Mouse (Mus musculus) embryonic fibroblast, embryonic 13.5 days (primary cell): ENCODE results near the gene Cacfd1.

Experiments used
- CTCF ChIP-seq: IDR thresholded peaks from 2 replicates; pipeline ENCODE4 v1.5.1; 2011; ENCODE audit warnings: mild to moderate bottlenecking, control low read depth, low read length, moderate library complexity, borderline replicate concordance; ENCODE audit not compliant: insufficient read depth
- POLR2A ChIP-seq: IDR thresholded peaks from 2 replicates; pipeline ENCODE4 v1.6.1; 2011; ENCODE audit warnings: low read depth, mild to moderate bottlenecking, control low read depth, low read length, moderate library complexity

GRCm38 (mm10) chr2:27019530-27019929, 9.8 kb downstream of the Cacfd1 start:
- TF ChIP-seq POLR2A, result no peak; the same call in 1 of the 2 replicates
- no peak for TF ChIP-seq CTCF
